Comparison of ENCODE assay signal across 8 mouse cellular contexts in the genomic region with DNA sequence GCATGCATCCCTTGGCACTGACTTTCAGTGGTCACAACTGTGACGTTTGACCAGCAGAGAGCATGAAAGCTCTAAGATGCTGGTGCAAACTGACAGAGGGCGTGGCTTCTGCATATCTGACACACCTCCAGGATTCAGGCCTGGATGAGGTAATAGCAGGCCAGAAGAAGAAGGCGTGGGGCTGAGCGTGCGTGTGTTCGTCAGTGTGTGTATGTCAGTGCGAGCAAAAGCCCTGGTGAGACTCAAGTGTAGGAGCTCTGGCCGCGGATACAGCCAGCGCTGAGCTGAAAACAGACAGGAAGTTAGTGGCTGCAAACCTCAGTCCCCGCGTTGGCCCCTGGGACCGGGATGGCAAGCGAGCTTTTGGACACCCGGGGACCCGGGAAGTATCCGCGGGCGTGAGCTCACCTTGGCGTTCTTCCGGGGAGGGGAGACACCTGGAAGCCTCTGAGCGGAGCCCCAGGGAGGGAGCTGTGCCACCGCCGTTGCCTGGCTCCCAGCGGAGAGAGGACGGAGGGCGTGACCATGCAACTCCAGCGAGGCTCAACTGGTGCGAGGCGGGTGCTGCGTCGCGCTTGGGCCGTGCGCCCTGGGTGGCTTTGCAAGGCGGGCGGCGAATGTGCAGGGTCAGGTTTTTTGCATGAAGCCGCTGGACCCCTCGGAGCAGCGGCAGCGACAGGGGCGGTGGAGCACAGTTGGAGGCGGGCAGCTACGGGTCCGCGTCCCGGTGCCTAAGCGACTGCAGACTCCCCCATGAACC. TPM values are rescaled to one million over a fixed set of nuclear protein-coding genes. Genes with fewer than 3 reads are reported as not detected.
DNase-seq lines count a peak whose midpoint lies in the region.

No protein-coding gene starts in this region.

- H3K27me3 ChIP-seq in megakaryocyte, embryonic 14.5 days (replicated peaks), result peaks cover 18% of the 10 kb centered on the region

- H3K4me3 ChIP-seq in megakaryocyte, embryonic 14.5 days (replicated peaks), result peak overlapping the region; percentile 94

- peaks cover 12% of the 10 kb centered on the region for H3K36me3 ChIP-seq in megakaryocyte, embryonic 14.5 days (replicated peaks; ENCODE audit: low read length)

- peaks cover 23% of the 10 kb centered on the region for H3K4me1 ChIP-seq in megakaryocyte, embryonic 14.5 days

- DNase-seq in heart, adult 11 months, result peak; percentile 95
- no peak for DNase-seq in heart, adult 8-10 months (ENCODE audit: low spot score)
- peak; percentile 78 for DNase-seq in embryo, embryonic 10.5 days (ENCODE audit: low spot score)
- DNase-seq in gastrocnemius, postnatal 10 days, result peak; percentile 48
- DNase-seq in induced T-regulatory cell, adult 2 months (ENCODE audit: low read depth), result peak; percentile 76
- peak; percentile 39 to 70 for DNase-seq in left cerebral cortex, postnatal 10 days (ENCODE audit: extremely low spot score in 1 of 2, low spot score in 2 of 2)
- DNase-seq in right cerebral cortex, postnatal 14 days, result peak; percentile 44

- H3K9me3 ChIP-seq in megakaryocyte, embryonic 14.5 days, result no peaks in the 10 kb centered on the region

- intact Hi-C loops in left cerebral cortex, postnatal 10 days (cut with DNase I), result loop anchor here (2.0 to 5.0 kb wide), 2 partner anchors 201 to 583 kb away; a partner anchor contains a TSS

RNA-seq across cellular contexts. Expression of a gene that starts 4.1 kb away (rescaled TPM):
- total RNA-seq in heart, adult 8-10 months (2022), result not detected
- total RNA-seq in gastrocnemius, postnatal 10 days (2021), result not detected
- not detected for total RNA-seq in left cerebral cortex, postnatal 10 days (2021)
- not detected in 2 replicates for polyA plus RNA-seq in megakaryocyte, embryonic 14.5 days (2012; ENCODE audit: insufficient read depth, low replicate concordance)

RNA-seq across cellular contexts. Expression of a gene that starts 37.4 kb away (rescaled TPM):
- not detected for total RNA-seq in heart, adult 8-10 months (2022)
- total RNA-seq in gastrocnemius, postnatal 10 days (2021), result not detected
- total RNA-seq in left cerebral cortex, postnatal 10 days (2021), result not detected
- polyA plus RNA-seq in megakaryocyte, embryonic 14.5 days (2012; ENCODE audit: insufficient read depth, low replicate concordance), result not detected in 2 replicates

RNA-seq across cellular contexts. Expression of a gene that starts 50.2 kb away (rescaled TPM):
- 1 to 10 TPM; 2.6 to 6.7 (median 3.8) TPM for total RNA-seq in heart, adult 8-10 months (2022)
- total RNA-seq in gastrocnemius, postnatal 10 days (2021), result 10 to 100 TPM in 1 of 2 experiments, 1 to 10 TPM in 1; 7.3 to 11.2 TPM
- total RNA-seq in left cerebral cortex, postnatal 10 days (2021), result 1 to 10 TPM; 3.7 to 3.9 TPM
- polyA plus RNA-seq in megakaryocyte, embryonic 14.5 days (2012; ENCODE audit: insufficient read depth, low replicate concordance), result 1.7 TPM in 1 of 2 replicates, not detected in the other
